Mouse (Mus musculus): ENCODE measurements around the gene Ppp4c.
"Not testable (repeated sequence)": the region's sequence is repeated elsewhere in the genome, so short reads cannot be mapped to it uniquely, and the experiment has no call there.

Ppp4c gene

DNA sequence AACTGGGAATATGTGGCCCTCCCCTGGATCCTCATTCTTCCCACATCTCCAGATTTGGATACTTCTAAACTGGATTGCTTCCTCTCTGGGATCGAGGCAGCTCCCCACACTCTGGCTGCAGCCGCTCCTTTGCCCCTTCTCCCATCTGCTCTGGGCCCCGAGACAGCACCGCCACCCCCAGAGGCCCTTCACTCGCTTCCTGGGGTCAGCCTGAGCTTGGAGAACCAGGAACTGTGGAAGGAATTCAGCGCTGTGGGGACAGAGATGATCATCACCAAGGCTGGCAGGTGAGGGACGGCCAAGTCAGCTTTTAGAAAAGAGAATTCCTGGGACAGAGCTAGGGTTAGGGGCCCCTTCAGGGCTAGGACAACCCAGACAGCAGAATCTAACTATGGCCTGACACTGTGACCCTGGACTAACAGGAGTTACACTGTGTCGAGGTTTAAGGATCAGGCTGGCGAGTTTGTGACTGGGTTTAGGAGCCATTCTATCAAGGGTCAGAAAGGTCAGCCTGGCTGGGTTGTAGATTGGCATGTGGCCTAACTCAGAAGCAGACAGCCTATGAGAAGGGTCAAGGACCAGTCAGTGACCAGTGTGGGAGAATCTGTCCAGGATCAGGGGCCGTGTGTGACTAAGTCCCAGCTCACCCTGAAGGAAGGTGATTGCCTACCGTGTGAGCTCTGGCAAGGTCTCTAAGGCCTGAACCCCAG lies 10.5 kb downstream of the Ppp4c start:
- DNase-seq (ENCODE audit: low read depth in 1 of 2, low spot score in 2 of 2): no peak

DNA sequence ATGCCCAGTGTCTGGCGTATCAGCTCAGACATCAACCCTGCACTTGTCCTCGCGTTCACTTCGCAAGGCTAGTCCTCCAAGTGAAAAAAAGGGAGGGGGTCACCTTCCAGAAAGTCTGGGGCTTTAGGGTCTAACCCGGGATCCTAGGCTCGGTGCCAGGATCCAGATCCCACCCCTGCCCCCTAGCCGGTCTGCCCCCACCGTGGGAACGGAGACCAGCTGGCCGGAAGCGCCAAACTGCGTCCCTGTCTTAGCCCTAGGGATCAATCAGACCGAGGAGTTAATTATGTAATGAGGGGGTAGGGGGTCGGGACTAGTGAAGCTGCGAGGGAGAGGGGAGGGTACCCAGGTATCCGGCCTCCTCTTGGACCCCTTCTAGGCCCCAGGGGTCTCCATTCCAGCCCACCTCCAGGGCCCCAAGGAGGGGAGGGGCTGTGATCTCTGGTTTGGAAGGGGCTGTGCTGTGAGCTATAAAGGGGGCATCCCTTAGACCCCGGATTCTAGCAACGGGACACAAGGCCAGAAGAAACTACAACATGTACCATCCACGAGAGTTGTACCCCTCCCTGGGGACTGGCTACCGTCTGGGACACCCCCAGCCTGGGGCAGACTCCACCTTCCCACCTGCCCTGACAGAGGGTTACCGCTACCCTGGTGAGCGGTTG lies 11.2 kb downstream of the Ppp4c start, which contains the start of gene Tbx6:
TSS of gene Tbx6 (plus strand) at position 513 of the 665 bp plus-strand sequence.
- DNase-seq (ENCODE audit: low read depth in 1 of 2, low spot score in 2 of 2): no peak

DNA sequence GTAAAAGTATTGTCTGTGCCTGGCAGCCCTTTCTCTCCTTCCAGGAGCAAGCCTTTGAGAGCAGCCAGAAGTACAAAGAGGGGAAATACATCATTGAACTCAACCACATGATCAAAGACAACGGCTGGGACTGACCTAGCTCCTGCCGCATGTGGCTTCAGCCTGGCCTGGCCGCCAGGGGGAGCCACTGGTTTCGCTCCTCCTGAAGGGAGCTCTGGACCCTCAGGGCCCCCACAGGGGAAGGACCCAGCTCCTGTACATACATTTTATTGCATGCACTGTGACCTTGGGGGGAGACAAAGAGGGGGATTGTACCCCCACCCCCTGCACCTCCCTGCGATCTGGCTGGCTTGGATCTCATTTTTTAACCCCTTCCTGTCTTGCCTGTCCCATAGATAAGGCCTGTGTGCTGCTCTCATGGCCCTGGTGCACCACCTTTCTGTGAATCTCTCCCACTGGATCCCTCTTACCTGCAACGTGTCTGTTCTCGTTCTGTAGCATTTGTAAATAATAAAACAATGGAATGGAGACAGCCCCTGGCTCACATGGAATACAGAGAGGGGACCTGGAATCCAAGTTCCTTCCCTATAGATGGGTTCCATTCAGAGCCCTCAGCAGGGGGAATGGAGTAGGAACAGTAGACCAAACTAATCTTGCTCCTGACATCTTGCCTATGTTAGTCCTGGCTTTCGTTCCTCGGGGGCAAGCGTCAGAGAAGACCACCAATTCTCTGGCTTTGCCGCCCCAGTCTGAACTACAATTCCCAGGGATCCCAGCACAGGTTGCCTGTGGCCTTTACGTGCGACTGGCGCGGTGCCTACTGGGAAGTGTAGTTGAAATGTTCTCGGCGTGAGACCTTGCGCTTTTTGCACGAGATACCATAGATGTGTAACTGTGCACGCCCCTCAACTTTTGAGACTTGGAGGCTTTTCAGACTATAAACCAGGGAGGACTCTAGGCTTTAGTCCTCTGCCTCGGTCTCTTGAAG lies 12.0 kb downstream of the Ppp4c start:
- DNase-seq (ENCODE audit: low read depth in 1 of 2, low spot score in 2 of 2): peak; percentile 60 to 78

DNA sequence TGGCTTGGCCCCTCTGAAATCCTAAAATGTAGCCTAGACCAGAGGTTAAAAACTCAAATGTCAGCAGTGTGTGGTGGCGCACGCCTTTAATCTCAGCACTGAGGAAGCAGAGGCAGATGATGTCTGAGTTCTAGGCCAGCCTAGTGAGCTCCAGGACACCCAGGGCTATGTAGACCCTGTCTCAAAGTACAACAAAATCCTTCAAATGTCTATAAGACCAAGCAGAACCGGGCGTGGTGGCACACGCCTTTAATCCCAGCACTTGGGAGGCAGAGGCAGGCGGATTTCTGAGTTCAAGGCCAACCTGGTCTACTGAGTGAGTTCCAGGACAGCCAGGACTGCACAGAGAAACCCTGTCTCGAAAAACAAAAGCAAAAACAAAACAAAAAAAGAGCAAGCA lies 13.2 kb downstream of the Ppp4c start:
- not testable (repeated sequence) for DNase-seq (ENCODE audit: low read depth in 1 of 2, low spot score in 2 of 2)

DNA sequence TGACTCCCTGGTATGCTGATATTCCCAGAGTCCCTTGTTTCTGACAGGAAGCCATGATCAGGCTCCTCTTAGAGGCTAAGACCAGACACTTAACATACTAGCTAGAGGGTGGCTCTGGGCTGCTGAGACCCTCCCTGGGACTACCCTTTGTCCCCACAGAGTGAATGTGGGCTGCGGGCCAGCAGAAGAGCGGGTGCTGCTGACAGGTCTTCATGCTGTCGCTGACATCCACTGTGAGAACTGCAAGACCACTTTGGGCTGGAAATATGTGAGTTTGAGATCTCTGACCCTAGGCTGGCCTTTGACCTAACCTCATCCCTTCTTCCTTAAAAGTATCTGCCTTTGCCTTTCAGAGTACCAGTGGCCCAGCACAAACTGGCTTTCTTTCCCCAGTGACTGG lies 14.1 kb downstream of the Ppp4c start:
- DNase-seq (ENCODE audit: low read depth in 1 of 2, low spot score in 2 of 2): no peak

DNA sequence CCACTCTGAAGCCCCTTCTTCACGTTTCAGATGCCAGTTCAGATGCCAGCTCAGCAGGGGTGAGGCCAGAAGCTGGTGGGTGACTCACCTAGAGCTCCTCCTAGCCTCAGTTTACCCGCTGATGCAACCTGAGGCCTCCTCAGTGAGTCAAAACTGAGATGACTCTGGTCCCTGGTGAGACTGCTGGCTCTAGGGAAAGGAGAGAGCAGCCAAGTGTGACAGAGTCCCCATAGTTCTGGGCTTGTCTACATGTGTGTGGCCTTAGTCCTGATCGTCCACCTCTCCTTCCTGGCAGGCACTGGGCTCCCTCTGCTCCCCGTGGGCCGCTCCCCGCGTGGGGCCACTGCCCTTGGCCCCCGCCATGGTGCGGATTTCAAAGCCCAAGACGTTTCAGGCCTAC lies 14.8 kb downstream of the Ppp4c start:
- no peak for DNase-seq (ENCODE audit: low read depth in 1 of 2, low spot score in 2 of 2)

DNA sequence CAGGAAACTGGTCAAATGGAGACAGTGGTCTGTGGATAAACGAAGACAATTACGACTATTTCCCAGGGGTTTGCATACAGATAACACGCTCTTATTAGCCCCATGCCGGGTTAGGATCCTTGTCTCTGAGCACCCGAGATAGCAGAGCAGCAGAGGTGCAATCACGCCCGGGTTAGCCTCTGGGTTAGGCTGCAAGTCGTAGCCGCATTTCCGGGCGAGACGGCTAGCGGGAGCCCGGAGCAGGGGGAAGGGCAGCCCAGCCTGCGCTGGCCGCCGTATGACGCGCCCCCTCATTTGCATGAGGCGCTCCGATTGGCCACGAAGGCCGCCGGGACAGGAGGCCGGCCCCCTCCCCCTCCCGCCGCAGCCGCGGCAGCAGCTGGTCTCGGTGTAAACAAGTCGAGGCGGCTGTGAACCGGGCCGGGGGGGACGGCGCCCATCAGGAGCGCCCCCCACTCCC lies 15.7 kb downstream of the Ppp4c start, which contains the start of gene Ypel3:
TSS of gene Ypel3 (plus strand) at position 358 of the 460 bp plus-strand sequence.
- DNase-seq (ENCODE audit: low read depth in 1 of 2, low spot score in 2 of 2): peak; percentile 71 to 83

DNA sequence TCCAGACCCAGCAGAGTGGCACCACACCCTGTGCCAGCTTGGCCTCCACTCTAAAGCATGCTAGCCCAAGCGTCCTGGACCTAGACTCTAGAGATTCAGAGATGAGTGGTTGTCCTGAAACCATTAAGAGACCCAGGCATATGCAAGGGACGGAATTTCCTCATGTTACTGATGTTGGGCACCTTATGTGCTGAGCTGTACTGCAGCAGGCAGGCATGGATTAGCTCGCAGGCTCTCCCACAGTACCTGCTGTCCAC lies 16.4 kb downstream of the Ppp4c start:
- no peak for DNase-seq (ENCODE audit: low read depth in 1 of 2, low spot score in 2 of 2)

DNA sequence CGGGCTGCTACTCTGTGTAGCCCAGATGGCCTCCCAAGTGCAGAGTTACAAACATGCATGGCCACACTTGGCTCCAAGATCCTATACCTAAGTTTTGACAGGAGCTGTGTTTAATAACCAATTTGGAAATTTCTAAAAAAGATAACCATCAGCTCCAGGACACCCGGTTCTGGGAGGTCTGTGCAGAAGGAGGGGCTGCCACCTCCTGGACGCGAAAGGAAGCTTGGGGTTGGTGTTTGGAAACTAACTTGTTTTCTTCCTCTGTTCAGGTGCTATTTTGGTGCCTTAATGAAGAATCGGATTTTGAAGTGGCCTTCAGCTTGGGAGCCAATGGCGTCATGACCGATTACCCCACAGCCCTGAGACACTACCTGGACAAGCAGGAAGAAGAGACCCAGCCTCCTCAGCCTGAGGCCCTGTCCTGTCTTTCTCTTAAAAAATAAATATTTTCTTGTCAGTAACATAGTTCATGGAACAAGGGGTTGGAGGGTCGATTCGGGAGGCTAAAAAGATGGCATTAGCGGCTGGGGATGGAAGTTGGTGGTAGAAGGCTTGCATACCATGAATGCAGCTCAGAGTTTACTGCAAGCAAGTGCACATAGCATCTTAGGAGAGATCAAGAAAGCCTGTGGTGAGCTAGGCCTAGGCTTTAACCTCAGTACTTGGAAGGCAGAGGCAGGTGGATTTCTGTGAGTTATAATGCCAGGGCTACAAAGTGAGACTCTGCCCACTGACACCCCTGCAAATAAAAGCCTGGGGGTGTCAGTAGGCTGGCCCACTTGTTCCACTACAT lies 16.9 kb downstream of the Ppp4c start:
- no peak for DNase-seq (ENCODE audit: low read depth in 1 of 2, low spot score in 2 of 2)

DNA sequence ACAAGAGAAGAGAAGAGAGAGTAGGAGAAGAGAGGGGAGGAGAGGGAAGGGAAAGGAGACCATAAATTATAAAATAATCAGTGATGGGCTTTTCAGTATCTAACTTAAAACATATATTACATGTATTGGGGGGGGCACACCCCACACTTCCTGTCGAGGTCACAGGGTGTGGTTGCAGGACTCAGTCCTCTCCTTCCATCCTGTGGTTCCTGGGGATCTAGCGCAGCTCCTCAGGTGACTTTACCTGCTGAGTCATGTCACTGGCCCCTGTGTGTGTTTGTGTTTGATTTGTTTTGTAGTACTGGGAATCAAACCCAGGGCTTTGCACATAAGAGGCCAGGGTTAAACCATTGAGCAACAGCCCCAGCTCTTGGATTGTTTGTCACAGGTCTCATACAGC lies 17.8 kb downstream of the Ppp4c start:
- no peak for DNase-seq (ENCODE audit: low read depth in 1 of 2, low spot score in 2 of 2)

DNA sequence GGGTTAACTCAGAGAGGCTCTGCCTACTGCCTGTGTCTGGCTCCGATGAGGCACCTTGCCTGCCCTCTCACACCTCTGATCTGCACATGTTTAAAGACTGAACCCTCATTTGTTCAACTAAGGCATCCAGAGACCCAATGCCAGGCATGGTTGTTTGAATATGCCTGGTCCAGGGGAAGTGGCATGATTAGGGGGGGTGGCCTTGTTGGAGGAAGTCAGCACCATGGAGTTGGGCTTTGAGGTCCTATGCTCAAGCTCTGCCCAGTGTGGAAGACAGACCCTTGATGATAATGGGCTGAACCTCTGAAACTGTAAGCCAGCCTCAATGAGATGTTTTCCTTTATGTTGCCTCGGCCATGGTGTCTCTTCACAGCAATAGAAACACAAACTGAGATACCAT lies 18.9 kb downstream of the Ppp4c start:
- no peak for DNase-seq (ENCODE audit: low read depth in 1 of 2, low spot score in 2 of 2)

DNA sequence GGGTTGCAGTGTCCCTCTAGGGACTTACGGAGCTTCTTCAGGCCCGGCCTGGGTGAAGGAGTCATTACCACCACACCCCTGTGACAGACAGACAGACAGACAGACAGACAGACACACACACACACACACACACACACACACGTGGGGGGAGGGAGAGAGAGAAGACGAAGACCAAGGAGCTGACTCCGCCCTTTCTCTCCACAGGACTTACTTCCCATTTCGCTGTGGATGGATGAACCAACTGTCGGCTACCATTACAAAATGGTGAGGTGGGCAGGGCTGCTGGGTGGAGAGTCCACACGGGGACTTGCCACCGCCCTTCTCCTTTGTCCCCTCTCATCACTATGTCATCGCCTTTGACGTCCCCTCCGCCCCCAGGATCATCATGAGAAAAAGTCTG lies 21.5 kb downstream of the Ppp4c start:
- DNase-seq (ENCODE audit: low read depth in 1 of 2, low spot score in 2 of 2): peak; percentile 54 to 63

DNA sequence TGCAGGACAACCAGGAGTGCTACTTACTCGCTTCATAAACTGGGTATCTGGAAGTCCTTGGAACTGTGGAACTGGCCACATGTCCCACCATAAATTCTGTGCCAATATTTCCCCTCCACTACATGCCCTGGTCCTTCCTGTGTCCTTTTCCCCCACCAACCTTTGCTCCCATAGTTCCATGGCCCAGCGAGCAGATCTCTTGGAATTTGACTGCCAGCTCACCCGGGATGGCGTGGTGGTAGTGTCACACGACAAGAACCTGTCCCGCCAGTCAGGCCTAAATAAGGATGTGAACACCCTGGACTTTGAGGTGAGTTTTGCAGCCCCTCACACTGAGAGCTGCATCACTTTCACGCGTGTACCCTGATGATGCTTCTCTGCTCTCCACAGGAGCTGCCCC lies 25.3 kb downstream of the Ppp4c start:
- DNase-seq (ENCODE audit: low read depth in 1 of 2, low spot score in 2 of 2): no peak

DNA sequence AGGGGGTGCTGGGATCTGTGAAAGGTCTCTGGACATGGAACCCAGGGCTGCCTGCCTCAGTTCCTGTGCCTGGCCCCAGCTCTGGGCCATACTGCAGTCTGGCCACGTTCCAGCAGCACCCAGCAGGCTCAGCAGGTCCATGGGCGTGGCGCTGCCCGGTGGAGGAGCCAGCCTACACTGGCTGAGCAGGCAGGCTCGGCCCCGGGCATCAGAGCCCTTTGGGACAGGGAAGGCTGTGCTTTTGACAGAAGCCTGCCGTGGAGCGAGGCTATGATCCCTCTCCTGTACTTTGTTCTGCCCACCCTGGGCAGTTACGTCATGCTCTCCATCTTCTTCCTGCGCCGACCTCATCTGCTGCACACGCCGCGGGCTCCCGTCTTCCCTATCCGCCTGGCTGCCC lies 26.1 kb downstream of the Ppp4c start, which contains the start of gene Gdpd3:
TSS of gene Gdpd3 (plus strand) at position 134 of the 400 bp plus-strand sequence.
- no peak for DNase-seq (ENCODE audit: low read depth in 1 of 2, low spot score in 2 of 2)

DNA sequence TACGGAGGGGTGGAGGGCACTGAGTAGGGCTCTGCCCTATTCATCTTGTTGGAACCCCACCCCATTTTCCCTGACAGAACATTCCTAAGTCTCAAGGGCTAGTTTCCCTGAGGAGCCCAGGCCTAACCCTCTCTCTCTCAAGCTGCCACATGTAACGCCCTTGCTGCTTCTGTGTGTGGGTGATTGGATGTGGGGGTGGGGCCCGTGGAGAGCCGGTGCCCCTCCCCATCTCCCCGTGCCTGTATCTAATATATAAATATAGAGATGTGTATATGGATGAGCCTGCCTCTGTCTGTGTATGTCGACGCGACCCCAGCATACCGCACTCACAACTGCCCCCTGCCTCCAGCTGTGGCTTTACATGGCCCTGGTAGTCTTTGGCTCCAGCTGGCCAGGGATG lies 26.8 kb downstream of the Ppp4c start:
- DNase-seq (ENCODE audit: low read depth in 1 of 2, low spot score in 2 of 2): no peak

DNA sequence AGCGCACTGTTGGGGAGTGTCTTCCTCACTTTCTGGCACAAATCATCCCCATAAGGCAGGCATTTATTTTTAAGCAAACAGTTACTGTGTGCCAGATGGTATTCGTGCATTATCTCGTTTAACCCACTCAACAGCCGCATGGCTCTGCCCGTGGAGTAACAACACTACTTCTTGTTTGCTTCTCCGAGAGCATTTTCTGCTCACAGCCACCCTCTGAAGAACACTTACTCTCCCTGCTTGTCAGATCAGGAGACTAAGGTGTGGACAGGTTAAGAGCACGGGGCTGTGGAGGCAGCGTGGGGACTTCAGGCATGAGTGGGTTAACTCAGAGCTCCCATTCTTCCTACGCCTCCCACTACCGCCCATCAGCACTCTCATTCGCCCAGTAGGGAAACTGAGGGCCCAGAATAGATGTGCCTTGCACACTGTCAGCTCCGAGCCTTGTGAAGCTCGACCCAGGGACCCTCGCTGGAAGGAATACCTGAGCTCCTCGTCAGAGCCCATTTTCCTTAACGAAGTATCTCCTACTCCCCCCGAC lies 29.8 kb downstream of the Ppp4c start:
- DNase-seq (ENCODE audit: low read depth in 1 of 2, low spot score in 2 of 2): no peak

DNA sequence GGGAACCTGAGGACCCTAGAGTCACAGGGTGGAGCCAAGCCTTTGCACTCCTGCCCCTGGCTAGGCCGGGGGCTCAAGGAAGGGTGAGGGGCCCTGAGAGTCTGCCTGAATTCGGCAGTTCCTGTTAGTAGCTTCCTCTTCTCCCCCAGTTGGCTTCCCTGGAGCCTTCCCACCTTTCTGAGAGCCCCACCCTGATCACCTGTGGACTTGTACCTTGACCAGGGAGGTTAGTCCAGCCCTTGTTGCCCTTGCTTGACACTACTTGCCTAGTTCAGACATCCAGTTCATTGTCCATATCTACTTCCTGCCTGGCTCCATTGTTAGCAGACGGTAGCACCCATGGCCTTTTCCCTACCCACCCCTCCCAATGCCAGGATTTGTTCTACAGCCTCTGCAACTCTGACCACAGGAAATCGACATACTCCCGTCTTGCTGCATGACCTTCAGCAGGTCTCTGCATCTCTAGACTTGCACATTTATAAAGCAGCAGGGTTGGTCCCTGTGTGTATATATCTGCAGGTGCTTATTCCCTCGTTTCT lies 30.7 kb downstream of the Ppp4c start:
- DNase-seq (ENCODE audit: low read depth in 1 of 2, low spot score in 2 of 2): no peak

DNA sequence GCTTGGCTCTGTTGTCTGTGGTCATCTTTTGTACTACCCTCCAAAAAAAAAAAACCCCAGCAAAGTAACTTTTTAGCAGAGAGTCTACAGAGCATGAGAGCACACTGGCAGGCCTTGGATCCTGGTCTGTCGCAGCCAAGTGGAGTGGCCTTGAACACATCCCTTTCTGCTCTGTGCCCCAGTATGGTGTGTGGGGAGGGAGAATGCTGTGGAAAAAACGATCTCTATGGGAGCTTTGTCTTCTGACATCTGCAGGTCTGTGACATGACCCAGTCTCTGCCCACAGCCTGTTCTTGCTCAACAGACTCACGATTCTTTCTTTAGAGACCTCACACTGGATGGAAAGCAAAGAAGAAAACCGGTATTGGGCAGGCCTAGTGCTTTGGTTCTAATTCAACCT lies 31.3 kb downstream of the Ppp4c start:
- no peak for DNase-seq (ENCODE audit: low read depth in 1 of 2, low spot score in 2 of 2)

DNA sequence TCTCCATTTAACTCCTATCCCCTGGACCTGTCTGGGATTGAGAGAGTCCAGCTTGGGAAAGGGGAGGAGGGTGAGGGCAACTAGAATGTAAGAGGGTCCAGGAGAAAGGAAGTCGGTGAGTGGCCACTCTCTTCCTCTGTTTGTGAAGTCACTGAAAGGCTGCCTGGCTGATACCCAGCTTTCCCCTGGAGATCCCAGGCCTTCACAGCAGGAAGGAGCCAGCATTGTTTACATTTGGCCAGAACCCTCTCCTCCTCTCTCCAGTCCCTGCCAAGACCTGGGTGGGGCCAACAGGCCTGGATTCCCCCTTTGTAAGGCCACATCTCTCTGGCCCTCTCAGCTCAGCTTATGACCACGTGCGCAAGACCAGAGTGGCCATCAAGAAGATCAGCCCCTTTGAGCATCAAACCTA lies 31.9 kb downstream of the Ppp4c start:
- no peak for DNase-seq (ENCODE audit: low read depth in 1 of 2, low spot score in 2 of 2)

DNA sequence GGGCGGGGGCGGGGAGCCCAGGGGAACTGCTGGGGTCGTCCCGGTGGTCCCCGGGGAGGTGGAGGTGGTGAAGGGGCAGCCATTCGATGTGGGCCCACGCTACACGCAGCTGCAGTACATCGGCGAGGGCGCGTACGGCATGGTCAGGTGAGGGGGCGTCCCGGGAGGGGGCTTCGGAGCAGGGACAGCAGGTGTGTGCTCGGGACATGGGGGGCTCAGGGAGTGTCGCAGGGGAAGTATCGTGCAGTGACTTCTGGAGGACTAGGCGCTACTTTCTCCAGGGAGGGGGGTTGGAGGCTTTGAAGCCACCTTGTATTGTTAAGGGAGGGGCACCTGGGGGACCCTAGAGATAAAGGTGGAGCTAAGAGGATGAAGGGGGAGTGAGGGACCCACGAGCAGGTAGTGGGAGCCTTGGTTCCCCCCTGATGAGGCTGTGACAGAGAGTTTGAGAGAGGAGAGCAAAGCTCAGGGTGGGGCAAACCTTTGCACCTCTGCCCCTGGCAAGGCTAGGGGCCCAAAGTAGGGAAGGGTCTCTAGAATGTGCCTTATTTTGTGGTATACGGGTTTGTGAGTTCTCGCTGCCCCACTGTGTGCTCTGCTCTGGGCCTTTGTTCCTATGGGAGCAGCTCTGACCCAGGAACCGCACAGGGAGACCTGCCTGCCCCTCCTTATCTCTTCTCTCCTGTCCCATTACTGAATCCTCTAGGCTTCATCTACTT lies 32.5 kb downstream of the Ppp4c start:
- no peak for DNase-seq (ENCODE audit: low read depth in 1 of 2, low spot score in 2 of 2)
